Mouse (Mus musculus) kidney, adult 2 months (tissue): ENCODE measurements around the gene Krtcap2.

Source experiments
- CTCF ChIP-seq: fragments of 200-500 bp; conservative IDR thresholded peaks from 2 replicates; pipeline ENCODE4 v1.5.1; 2011; ENCODE audit warnings: low read depth, mild to moderate bottlenecking, control low read depth, low read length, moderate library complexity, mixed read lengths; ENCODE audit not compliant: insufficient read depth, insufficient read length
- POLR2A ChIP-seq: fragments of 200-500 bp; IDR thresholded peaks from one replicate; pipeline ENCODE4 v1.6.1; 2011; ENCODE audit warnings: low read depth, low read length, control low read depth

GRCm38 (mm10) chr3:89282291-89282643, 36.5 kb downstream of the Krtcap2 start:
- TF ChIP-seq CTCF (no peak), POLR2A (no peak)
